Mouse (Mus musculus): ENCODE data around the gene Fsd1l. TPM values are rescaled to one million over a fixed set of nuclear protein-coding genes. Genes with fewer than 3 reads are reported as not detected.

Fsd1l gene
- total RNA-seq (2014; fragmentation: Nextera tagmentation) (4.9 and 10.5 TPM in 2 replicates), total RNA-seq (2017) (4.3 and 9.9 TPM in 2 replicates)

- peak; percentile 72 for ATAC-seq (replicated peaks; ENCODE audit: low FRiP score, low TSS enrichment, poor library complexity, severe bottlenecking)
These were observed at the start of gene Fsd1l for GRCm38 (mm10) chr4:53631316-53632010. Gene Fsd1l (plus strand): TSS chr4:53631471.

- ATAC-seq (replicated peaks; ENCODE audit: low FRiP score, low TSS enrichment, poor library complexity, severe bottlenecking), result no peak
These were observed 43.6 kb upstream of the Fsd1l start for GRCm38 (mm10) chr4:53587676-53588075.

- ATAC-seq (replicated peaks; ENCODE audit: low FRiP score, low TSS enrichment, poor library complexity, severe bottlenecking), result no peak
These were observed 42.3 kb upstream of the Fsd1l start for GRCm38 (mm10) chr4:53588936-53589335.

- ATAC-seq (replicated peaks; ENCODE audit: low FRiP score, low TSS enrichment, poor library complexity, severe bottlenecking), result no peak
These were observed 41.8 kb upstream of the Fsd1l start for GRCm38 (mm10) chr4:53589466-53589865.

GRCm38 (mm10) chr4:53590163-53590562, 41.1 kb upstream of the Fsd1l start:
- ATAC-seq (replicated peaks; ENCODE audit: low FRiP score, low TSS enrichment, poor library complexity, severe bottlenecking), result no peak

GRCm38 (mm10) chr4:53590691-53591447, 40.4 kb upstream of the Fsd1l start:
- no peak for ATAC-seq (replicated peaks; ENCODE audit: low FRiP score, low TSS enrichment, poor library complexity, severe bottlenecking)

GRCm38 (mm10) chr4:53591536-53591935, 39.7 kb upstream of the Fsd1l start:
- ATAC-seq (replicated peaks; ENCODE audit: low FRiP score, low TSS enrichment, poor library complexity, severe bottlenecking), result no peak

- ATAC-seq (replicated peaks; ENCODE audit: low FRiP score, low TSS enrichment, poor library complexity, severe bottlenecking), result no peak
These were observed 39.3 kb upstream of the Fsd1l start for GRCm38 (mm10) chr4:53591941-53592340.

GRCm38 (mm10) chr4:53592386-53592785, 38.9 kb upstream of the Fsd1l start:
- ATAC-seq (replicated peaks; ENCODE audit: low FRiP score, low TSS enrichment, poor library complexity, severe bottlenecking), result no peak

- peak; percentile 79; the same call in 1 of the 2 replicates for ATAC-seq (replicated peaks; ENCODE audit: low FRiP score, low TSS enrichment, poor library complexity, severe bottlenecking)
These were observed 37.1 kb upstream of the Fsd1l start for GRCm38 (mm10) chr4:53594204-53594603.

GRCm38 (mm10) chr4:53595246-53596062, 35.8 kb upstream of the Fsd1l start:
- no peak for ATAC-seq (replicated peaks; ENCODE audit: low FRiP score, low TSS enrichment, poor library complexity, severe bottlenecking)

GRCm38 (mm10) chr4:53596063-53596895, 35.0 kb upstream of the Fsd1l start:
- ATAC-seq (replicated peaks; ENCODE audit: low FRiP score, low TSS enrichment, poor library complexity, severe bottlenecking), result no peak

- ATAC-seq (replicated peaks; ENCODE audit: low FRiP score, low TSS enrichment, poor library complexity, severe bottlenecking), result peak; percentile 98
These were observed 30.8 kb upstream of the Fsd1l start for GRCm38 (mm10) chr4:53600462-53600861.

GRCm38 (mm10) chr4:53614576-53615225, 16.6 kb upstream of the Fsd1l start:
- no peak for ATAC-seq (replicated peaks; ENCODE audit: low FRiP score, low TSS enrichment, poor library complexity, severe bottlenecking)

- no peak for ATAC-seq (replicated peaks; ENCODE audit: low FRiP score, low TSS enrichment, poor library complexity, severe bottlenecking)
These were observed 13.3 kb upstream of the Fsd1l start for GRCm38 (mm10) chr4:53617968-53618367.

- ATAC-seq (replicated peaks; ENCODE audit: low FRiP score, low TSS enrichment, poor library complexity, severe bottlenecking), result no peak
These were observed 11.2 kb upstream of the Fsd1l start for GRCm38 (mm10) chr4:53620104-53620503.

- ATAC-seq (replicated peaks; ENCODE audit: low FRiP score, low TSS enrichment, poor library complexity, severe bottlenecking), result no peak
These were observed 10.2 kb upstream of the Fsd1l start for GRCm38 (mm10) chr4:53621084-53621483.

GRCm38 (mm10) chr4:53621490-53621889, 9.8 kb upstream of the Fsd1l start:
- no peak for ATAC-seq (replicated peaks; ENCODE audit: low FRiP score, low TSS enrichment, poor library complexity, severe bottlenecking)

GRCm38 (mm10) chr4:53623711-53624110, 7.6 kb upstream of the Fsd1l start:
- no peak for ATAC-seq (replicated peaks; ENCODE audit: low FRiP score, low TSS enrichment, poor library complexity, severe bottlenecking)

Data from megakaryocyte-erythroid progenitor cell, adult 5-6 weeks (primary cell).